Mouse (Mus musculus): ENCODE results near the gene A030003K21Rik. TPM values are rescaled to one million over a fixed set of nuclear protein-coding genes. Genes with fewer than 3 reads are reported as not detected.

A030003K21Rik gene
- polyA plus RNA-seq, 2 experiments, result 0.08 TPM; not detected in 1

DNA sequence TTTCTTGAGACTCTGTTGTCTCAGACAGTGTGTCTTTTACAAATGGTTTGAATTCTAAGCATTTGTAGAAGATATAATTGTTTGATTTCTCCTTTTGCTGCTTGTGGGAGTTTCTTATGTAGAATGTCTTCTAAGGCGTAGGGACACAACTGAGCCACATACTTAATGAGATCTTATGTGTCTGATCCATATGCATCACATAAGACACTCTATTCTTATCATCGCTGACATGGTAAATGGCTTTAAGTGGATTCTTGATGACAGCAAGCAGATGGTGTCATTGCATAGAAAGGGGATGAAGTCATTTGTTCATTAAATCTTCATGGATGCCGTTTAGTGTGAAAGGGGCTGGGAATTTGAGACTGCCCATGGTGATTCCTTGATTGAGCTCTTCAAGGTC is 37.3 kb downstream of the A030003K21Rik start:
- Histone ChIP-seq H3K9ac (ENCODE audit: low read depth, low read length, severe bottlenecking) (no peak overlapping the region), H3K9me3 (ENCODE audit: control insufficient read depth, low read length) (no peaks in the 10 kb centered on the region), H3K27ac (replicated peaks; ENCODE audit: low read depth, low read length) (no peak overlapping the region), H3K27me3 (ENCODE audit: control insufficient read depth, insufficient read depth, low read length) (no peaks in the 10 kb centered on the region), H3K4me3 (replicated peaks; ENCODE audit: low read length) (no peak overlapping the region), H3K4me2 (replicated peaks; ENCODE audit: low read depth, low read length, severe bottlenecking) (no peak overlapping the region), H3K36me3 (ENCODE audit: control insufficient read depth, insufficient read depth, low read length) (peaks cover 17% of the 10 kb centered on the region), H3K4me1 (ENCODE audit: control insufficient read depth, insufficient read depth, low read length) (no peaks in the 10 kb centered on the region)
- ATAC-seq (ENCODE audit: low FRiP score, low read depth) (no peak), DNase-seq (ENCODE audit: low spot score) (no peak)
- no peak for TF ChIP-seq POLR2A (IDR thresholded peaks at IDR 0.05; ENCODE audit: borderline replicate concordance, extremely low read depth, insufficient read depth, insufficient read length)
- WGBS, result 89% methylated on average over 3 of the region's 3 CpGs

DNA sequence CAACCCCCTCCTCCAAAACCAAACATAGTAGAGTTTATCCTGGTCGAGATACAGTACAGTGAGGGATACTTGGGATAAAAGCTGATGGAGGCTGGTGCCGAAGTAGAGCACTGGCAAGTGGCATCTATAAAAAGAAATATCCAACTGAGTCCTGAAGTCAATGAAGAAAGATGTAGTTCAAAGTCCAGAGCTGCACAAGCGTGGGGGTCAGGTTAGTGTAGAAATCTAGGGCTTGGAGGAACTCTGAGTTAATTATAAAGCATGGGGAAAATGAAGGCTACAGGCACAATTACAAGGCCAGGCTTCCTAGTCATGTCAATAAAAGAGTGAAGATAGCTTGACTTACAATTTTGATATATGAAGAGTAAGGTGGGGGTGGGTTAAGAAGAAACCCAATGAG is 42.0 kb downstream of the A030003K21Rik start:
- 89% methylated on average over 3 of the region's 3 CpGs for WGBS

DNA sequence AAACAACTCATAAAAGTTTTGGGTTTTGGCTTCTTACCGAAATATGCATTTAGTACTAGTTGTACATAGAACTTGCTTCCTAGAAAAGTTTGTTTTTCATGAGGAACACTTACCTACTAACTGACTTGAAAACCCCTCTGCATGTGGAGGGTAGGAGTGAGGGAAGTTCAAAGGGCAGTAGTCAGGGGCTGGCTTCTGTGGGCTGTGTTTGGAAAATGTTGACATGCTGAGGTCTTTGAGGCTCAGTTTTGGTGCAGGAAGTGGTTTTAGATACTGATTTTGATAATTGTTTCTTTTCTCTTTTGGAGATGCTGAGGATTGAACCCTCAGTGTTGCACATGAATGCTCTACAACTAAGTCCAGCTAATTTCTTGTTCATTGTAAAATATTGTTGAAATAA is 42.6 kb downstream of the A030003K21Rik start:
- no peak for ATAC-seq (ENCODE audit: low FRiP score, low read depth)
- Histone ChIP-seq H3K27me3 (ENCODE audit: control insufficient read depth, insufficient read depth, low read length) (no peaks in the 10 kb centered on the region), H3K9ac (ENCODE audit: low read depth, low read length, severe bottlenecking) (no peak overlapping the region), H3K27ac (replicated peaks; ENCODE audit: low read depth, low read length) (no peak overlapping the region), H3K4me2 (replicated peaks; ENCODE audit: low read depth, low read length, severe bottlenecking) (no peak overlapping the region), H3K36me3 (ENCODE audit: control insufficient read depth, insufficient read depth, low read length) (peaks cover 37% of the 10 kb centered on the region), H3K4me1 (ENCODE audit: control insufficient read depth, insufficient read depth, low read length) (no peaks in the 10 kb centered on the region), H3K9me3 (ENCODE audit: control insufficient read depth, low read length) (no peaks in the 10 kb centered on the region), H3K4me3 (replicated peaks; ENCODE audit: low read length) (no peak overlapping the region)
- TF ChIP-seq POLR2A (IDR thresholded peaks at IDR 0.05; ENCODE audit: borderline replicate concordance, extremely low read depth, insufficient read depth, insufficient read length), result no peak
- no peak for DNase-seq (ENCODE audit: low spot score)
- 85% methylated on average over 1 of the region's 1 CpGs for WGBS

More for the DNA sequence above, 42.0 kb downstream of the A030003K21Rik start:
- peaks cover 37% of the 10 kb centered on the region for H3K36me3 ChIP-seq (ENCODE audit: control insufficient read depth, insufficient read depth, low read length)
- no peak overlapping the region for H3K4me3 ChIP-seq (replicated peaks; ENCODE audit: low read length)
- H3K9me3 ChIP-seq (ENCODE audit: control insufficient read depth, low read length), result no peaks in the 10 kb centered on the region
- no peak overlapping the region for H3K9ac ChIP-seq (ENCODE audit: low read depth, low read length, severe bottlenecking)
- TF ChIP-seq POLR2A (IDR thresholded peaks at IDR 0.05; ENCODE audit: borderline replicate concordance, extremely low read depth, insufficient read depth, insufficient read length), result no peak
- H3K27me3 ChIP-seq (ENCODE audit: control insufficient read depth, insufficient read depth, low read length), result no peaks in the 10 kb centered on the region
- H3K4me1 ChIP-seq (ENCODE audit: control insufficient read depth, insufficient read depth, low read length), result no peaks in the 10 kb centered on the region
- ATAC-seq (ENCODE audit: low FRiP score, low read depth) (no peak), DNase-seq (ENCODE audit: low spot score) (no peak)
- H3K4me2 ChIP-seq (replicated peaks; ENCODE audit: low read depth, low read length, severe bottlenecking), result no peak overlapping the region
- no peak overlapping the region for H3K27ac ChIP-seq (replicated peaks; ENCODE audit: low read depth, low read length)

DNA sequence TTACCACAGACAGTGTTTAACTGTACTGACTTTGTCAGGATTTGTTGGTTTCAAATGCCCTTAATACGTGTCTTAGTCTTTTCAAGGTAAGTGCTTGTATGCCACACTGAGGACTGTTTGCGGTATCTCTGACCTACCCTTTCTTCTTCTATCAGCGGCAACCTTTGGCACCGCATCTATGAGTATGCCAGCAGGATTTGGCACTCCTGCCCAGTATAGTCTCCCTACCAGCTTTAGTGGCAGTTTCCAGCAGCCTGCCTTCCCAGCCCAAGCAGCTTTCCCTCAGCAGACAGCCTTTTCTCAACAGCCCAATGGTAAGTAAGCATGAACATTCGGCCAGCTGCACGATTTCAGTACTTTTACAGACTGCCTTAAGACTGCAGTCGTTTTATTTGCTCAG is 49.9 kb downstream of the A030003K21Rik start:
- TF ChIP-seq POLR2A (IDR thresholded peaks at IDR 0.05; ENCODE audit: borderline replicate concordance, extremely low read depth, insufficient read depth, insufficient read length), result no peak
- no peaks in the 10 kb centered on the region for H3K9me3 ChIP-seq (ENCODE audit: control insufficient read depth, low read length)
- H3K36me3 ChIP-seq (ENCODE audit: control insufficient read depth, insufficient read depth, low read length), result peaks cover 46% of the 10 kb centered on the region
- DNase-seq (ENCODE audit: low spot score) (no peak), ATAC-seq (ENCODE audit: low FRiP score, low read depth) (no peak)
- H3K9ac ChIP-seq (ENCODE audit: low read depth, low read length, severe bottlenecking), result no peak overlapping the region
- 92% methylated on average over 7 of the region's 7 CpGs for WGBS
- no peak overlapping the region for H3K4me3 ChIP-seq (replicated peaks; ENCODE audit: low read length)
- no peaks in the 10 kb centered on the region for H3K27me3 ChIP-seq (ENCODE audit: control insufficient read depth, insufficient read depth, low read length)
- H3K4me2 ChIP-seq (replicated peaks; ENCODE audit: low read depth, low read length, severe bottlenecking), result no peak overlapping the region
- H3K27ac ChIP-seq (replicated peaks; ENCODE audit: low read depth, low read length), result no peak overlapping the region
- H3K4me1 ChIP-seq (ENCODE audit: control insufficient read depth, insufficient read depth, low read length), result no peaks in the 10 kb centered on the region

Other genes starting within 250 kb of the A030003K21Rik start
- gene Mff, start 218.5 kb downstream of the A030003K21Rik start, polyA plus RNA-seq (2012; rRNA removed), result 150 and 176 TPM in 2 replicates
- gene Mff, start 218.5 kb downstream of the A030003K21Rik start, polyA plus RNA-seq (2014; fragmentation: Nextera tagmentation; extraction: Ambion mirVana), result 223 and 224 TPM in 2 replicates
- gene Tm4sf20, start 174.9 kb downstream of the A030003K21Rik start, polyA plus RNA-seq (2012; rRNA removed), result not detected in 2 replicates
- not detected in 2 replicates for gene Tm4sf20, start 174.9 kb downstream of the A030003K21Rik start, polyA plus RNA-seq (2014; fragmentation: Nextera tagmentation; extraction: Ambion mirVana)
- gene Gm47791, start 172.1 kb downstream of the A030003K21Rik start, polyA plus RNA-seq (2012; rRNA removed), result not detected in 2 replicates
- gene Gm47791, start 172.1 kb downstream of the A030003K21Rik start, polyA plus RNA-seq (2014; fragmentation: Nextera tagmentation; extraction: Ambion mirVana), result not detected in 2 replicates
- 39.6 and 47.4 TPM in 2 replicates for gene Agfg1, start 103.9 kb downstream of the A030003K21Rik start, polyA plus RNA-seq (2012; rRNA removed)
- 36.9 and 41.8 TPM in 2 replicates for gene Agfg1, start 103.9 kb downstream of the A030003K21Rik start, polyA plus RNA-seq (2014; fragmentation: Nextera tagmentation; extraction: Ambion mirVana)
- gene A030005L19Rik, start 30.1 kb downstream of the A030003K21Rik start, polyA plus RNA-seq (2012; rRNA removed), result 0.55 and 1.9 TPM in 2 replicates
- gene A030005L19Rik, start 30.1 kb downstream of the A030003K21Rik start, polyA plus RNA-seq (2014; fragmentation: Nextera tagmentation; extraction: Ambion mirVana), result 0.23 TPM in 1 of 2 replicates, not detected in the other
- not detected in 2 replicates for gene A030014E15Rik, start 18.5 kb downstream of the A030003K21Rik start, polyA plus RNA-seq (2012; rRNA removed)
- not detected in 2 replicates for gene A030014E15Rik, start 18.5 kb downstream of the A030003K21Rik start, polyA plus RNA-seq (2014; fragmentation: Nextera tagmentation; extraction: Ambion mirVana)
- 0.08 TPM in 1 of 2 replicates, not detected in the other for gene Gm6217, start 12.0 kb downstream of the A030003K21Rik start, polyA plus RNA-seq (2012; rRNA removed)
- gene Gm6217, start 12.0 kb downstream of the A030003K21Rik start, polyA plus RNA-seq (2014; fragmentation: Nextera tagmentation; extraction: Ambion mirVana), result not detected in 2 replicates
- 0.14 TPM in 1 of 2 replicates, not detected in the other for gene Gm7544, start 12.6 kb upstream of the A030003K21Rik start, polyA plus RNA-seq (2012; rRNA removed)
- gene Gm7544, start 12.6 kb upstream of the A030003K21Rik start, polyA plus RNA-seq (2014; fragmentation: Nextera tagmentation; extraction: Ambion mirVana), result not detected in 2 replicates
- gene Gm47955, start 16.9 kb upstream of the A030003K21Rik start, polyA plus RNA-seq (2012; rRNA removed), result not detected in 2 replicates
- not detected in 2 replicates for gene Gm47955, start 16.9 kb upstream of the A030003K21Rik start, polyA plus RNA-seq (2014; fragmentation: Nextera tagmentation; extraction: Ambion mirVana)
- not detected in 2 replicates for gene Gm47959, start 57.2 kb upstream of the A030003K21Rik start, polyA plus RNA-seq (2012; rRNA removed)
- not detected in 2 replicates for gene Gm47959, start 57.2 kb upstream of the A030003K21Rik start, polyA plus RNA-seq (2014; fragmentation: Nextera tagmentation; extraction: Ambion mirVana)
- 1.2 and 1.3 TPM in 2 replicates for gene Slc19a3, start 95.1 kb upstream of the A030003K21Rik start, polyA plus RNA-seq (2012; rRNA removed)
- gene Slc19a3, start 95.1 kb upstream of the A030003K21Rik start, polyA plus RNA-seq (2014; fragmentation: Nextera tagmentation; extraction: Ambion mirVana), result 0.35 and 0.54 TPM in 2 replicates
- not detected in 2 replicates for gene Krtap28-10, start 99.1 kb upstream of the A030003K21Rik start, polyA plus RNA-seq (2012; rRNA removed)
- not detected in 2 replicates for gene Krtap28-10, start 99.1 kb upstream of the A030003K21Rik start, polyA plus RNA-seq (2014; fragmentation: Nextera tagmentation; extraction: Ambion mirVana)
- gene Gm47969, start 101.5 kb upstream of the A030003K21Rik start, polyA plus RNA-seq (2012; rRNA removed), result not detected in 2 replicates
- gene Gm47969, start 101.5 kb upstream of the A030003K21Rik start, polyA plus RNA-seq (2014; fragmentation: Nextera tagmentation; extraction: Ambion mirVana), result not detected in 2 replicates
- not detected in 2 replicates for gene A030005K14Rik, start 116.0 kb upstream of the A030003K21Rik start, polyA plus RNA-seq (2012; rRNA removed)
- gene A030005K14Rik, start 116.0 kb upstream of the A030003K21Rik start, polyA plus RNA-seq (2014; fragmentation: Nextera tagmentation; extraction: Ambion mirVana), result not detected in 2 replicates
- 0.09 and 0.13 TPM in 2 replicates for gene Krtap28-13, start 117.5 kb upstream of the A030003K21Rik start, polyA plus RNA-seq (2012; rRNA removed)
- not detected in 2 replicates for gene Krtap28-13, start 117.5 kb upstream of the A030003K21Rik start, polyA plus RNA-seq (2014; fragmentation: Nextera tagmentation; extraction: Ambion mirVana)
- gene Ccl20, start 173.4 kb upstream of the A030003K21Rik start, polyA plus RNA-seq (2012; rRNA removed), result 0.13 TPM in 1 of 2 replicates, not detected in the other
- gene Ccl20, start 173.4 kb upstream of the A030003K21Rik start, polyA plus RNA-seq (2014; fragmentation: Nextera tagmentation; extraction: Ambion mirVana), result not detected in 2 replicates
- gene Daw1, start 216.4 kb upstream of the A030003K21Rik start, polyA plus RNA-seq (2012; rRNA removed), result 0.36 and 0.45 TPM in 2 replicates
- gene Daw1, start 216.4 kb upstream of the A030003K21Rik start, polyA plus RNA-seq (2014; fragmentation: Nextera tagmentation; extraction: Ambion mirVana), result 0.18 and 0.29 TPM in 2 replicates